Mouse (Mus musculus) forebrain, embryonic 11.5 days (tissue): ENCODE data around the gene Exoc2. TPM values are rescaled to one million over a fixed set of nuclear protein-coding genes. Genes with fewer than 3 reads are reported as not detected.

Source experiments
- ATAC-seq: fragments of 200-750 bp; cut with Nextera tagmentation; replicated peaks from 2 replicates; pipeline ENCODE4 v1.8.0; 2017; ENCODE audit warnings: moderate TSS enrichment; ENCODE audit not compliant: low FRiP score
- DNase-seq: peaks from one replicate; pipeline ENCODE4 v3.0.0-alpha.2; 2017; ENCODE audit warnings: low spot score
- H3K27ac ChIP-seq: fragments of 300-500 bp; sonication (generic); 2 replicates; pipeline ENCODE4 v1.5.1; 2014; ENCODE audit warnings: low read depth, low read length
- H3K27me3 ChIP-seq: fragments of 300-500 bp; sonication (generic); 2 replicates; pipeline ENCODE4 v1.6.1; 2014; ENCODE audit warnings: mild to moderate bottlenecking, low read length, mixed read lengths; ENCODE audit not compliant: control insufficient read depth, insufficient read depth
- H3K36me3 ChIP-seq: fragments of 300-500 bp; sonication (generic); 2 replicates; pipeline ENCODE4 v1.6.1; 2014; ENCODE audit warnings: mild to moderate bottlenecking, low read length, moderate library complexity, mixed read lengths; ENCODE audit not compliant: control insufficient read depth, insufficient read depth
- H3K4me1 ChIP-seq: fragments of 300-500 bp; sonication (generic); replicated peaks from 2 replicates; pipeline ENCODE4 v1.6.1; 2014; ENCODE audit warnings: low read length, mixed read lengths; ENCODE audit not compliant: control insufficient read depth, insufficient read depth
- H3K4me2 ChIP-seq: fragments of 300-500 bp; sonication (generic); 2 replicates; pipeline ENCODE4 v1.6.1; 2014; ENCODE audit warnings: low read depth, mild to moderate bottlenecking, low read length, moderate library complexity, mixed read lengths; ENCODE audit not compliant: severe bottlenecking
- H3K4me3 ChIP-seq: fragments of 300-500 bp; sonication (generic); 2 replicates; pipeline ENCODE4 v1.5.1; 2014; ENCODE audit warnings: low read depth, low read length
- H3K9ac ChIP-seq: fragments of 300-500 bp; sonication (generic); 2 replicates; pipeline ENCODE4 v1.6.1; 2014; ENCODE audit warnings: low read length
- H3K9me3 ChIP-seq: fragments of 300-500 bp; sonication (generic); 2 replicates; pipeline ENCODE4 v1.6.1; 2016; ENCODE audit warnings: low read length, mixed read lengths; ENCODE audit not compliant: control insufficient read depth
- WGBS: fragments of 180-500 bp; shearing (Covaris S2); extraction: QIAGEN DNeasy Blood & Tissue Kit; methylation state at CpG from one replicate; pipeline ENCODE4 v1.1.7; 2014; 5-methylcytosine and 5-hydroxymethylcytosine counted together
- polyA plus RNA-seq: library from polyadenylated mRNA; unstranded; fragments of >200 nt; fragmentation: Nextera tagmentation; extraction: Ambion mirVana; gene quantifications from 2 replicates; pipeline ENCODE4 v1.2.1, GENCODE M21; 2014

Gene Exoc2
- polyA plus RNA-seq, 1 experiment from 2014 or later = 37.9 TPM

DNA sequence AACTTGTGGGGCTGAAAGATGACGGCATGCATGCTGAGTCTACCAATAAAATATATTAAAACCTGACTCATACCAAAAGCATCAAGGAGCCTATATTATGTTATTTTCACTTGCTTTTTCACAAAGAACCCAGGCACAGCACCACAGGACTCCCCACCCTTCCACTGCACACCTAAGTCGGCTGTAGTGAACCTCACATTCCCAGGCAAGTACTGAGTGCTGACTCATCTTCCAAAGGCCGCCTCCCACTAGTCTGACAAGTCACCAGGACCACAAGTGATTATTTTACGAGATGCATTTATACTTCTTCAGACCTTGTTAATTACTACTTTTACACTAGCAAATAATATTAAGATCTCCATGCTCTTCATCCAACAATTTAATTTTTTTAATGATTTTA is 42.3 kb downstream of the Exoc2 start:
- Histone ChIP-seq H3K4me3 (no peak overlapping the region), H3K9me3 (no peaks in the 10 kb centered on the region), H3K4me2 (no peak overlapping the region), H3K36me3 (no peaks in the 10 kb centered on the region), H3K4me1 (no peaks in the 10 kb centered on the region), H3K9ac (no peak overlapping the region), H3K27ac (no peak overlapping the region), H3K27me3 (no peaks in the 10 kb centered on the region)
- DNase-seq (no peak), ATAC-seq (no peak)
- WGBS = 84% methylated on average over 4 of the region's 4 CpGs

DNA sequence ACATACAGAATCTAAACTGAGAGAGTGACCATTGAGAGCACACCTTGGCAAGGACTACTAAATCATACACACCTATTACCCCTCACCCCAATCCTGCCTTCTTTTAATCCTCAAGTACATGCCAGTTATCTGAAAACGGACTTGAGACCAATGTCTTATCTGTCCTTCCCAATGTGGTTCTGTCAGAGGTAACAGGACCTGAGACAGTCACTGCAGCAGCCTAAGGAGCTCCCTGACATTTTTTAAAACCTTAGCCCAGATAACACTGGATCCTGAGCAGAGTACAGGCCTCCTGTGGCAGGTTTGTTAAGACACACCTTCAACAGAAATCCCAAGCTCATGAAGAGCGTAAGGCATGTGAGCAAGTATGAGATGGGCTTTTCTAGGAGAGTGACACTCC is 44.8 kb downstream of the Exoc2 start:
- no peak overlapping the region for H3K9ac ChIP-seq
- no peaks in the 10 kb centered on the region for H3K4me1 ChIP-seq
- ATAC-seq (no peak), DNase-seq (no peak)
- H3K27me3 ChIP-seq = no peaks in the 10 kb centered on the region
- 77% methylated on average over 2 of the region's 2 CpGs for WGBS
- no peak overlapping the region for H3K4me3 ChIP-seq
- no peak overlapping the region for H3K27ac ChIP-seq
- no peaks in the 10 kb centered on the region for H3K36me3 ChIP-seq
- no peaks in the 10 kb centered on the region for H3K9me3 ChIP-seq
- H3K4me2 ChIP-seq = no peak overlapping the region

DNA sequence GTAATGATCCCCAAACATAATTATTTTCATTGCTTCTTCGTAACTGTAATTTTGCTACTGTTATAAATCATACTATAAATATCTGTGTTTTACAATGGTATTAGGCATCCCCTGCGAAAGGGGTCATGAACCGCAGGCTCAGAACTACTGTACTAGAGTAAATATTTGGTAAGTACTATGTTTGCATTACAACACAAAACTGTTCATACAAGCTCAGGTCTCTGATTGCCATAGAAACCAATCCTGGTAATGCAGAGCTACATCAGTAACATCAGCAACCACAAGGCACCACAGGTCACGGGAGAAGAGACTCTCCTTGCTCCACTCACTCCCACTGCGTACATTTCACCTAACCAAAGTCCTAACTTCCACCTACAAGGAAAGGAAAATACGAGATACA is 49.6 kb downstream of the Exoc2 start:
- Histone ChIP-seq H3K4me3 (no peak overlapping the region), H3K27me3 (no peaks in the 10 kb centered on the region), H3K27ac (no peak overlapping the region), H3K4me1 (no peaks in the 10 kb centered on the region), H3K9me3 (no peaks in the 10 kb centered on the region), H3K9ac (no peak overlapping the region), H3K36me3 (no peaks in the 10 kb centered on the region), H3K4me2 (no peak overlapping the region)
- DNase-seq (no peak), ATAC-seq (no peak)
- 93% methylated on average over 6 of the region's 6 CpGs for WGBS

- ATAC-seq (no peak), DNase-seq (no peak)
- Histone ChIP-seq H3K4me2 (no peak overlapping the region), H3K27ac (no peak overlapping the region), H3K36me3 (no peaks in the 10 kb centered on the region), H3K4me3 (no peak overlapping the region), H3K9ac (no peak overlapping the region), H3K4me1 (no peaks in the 10 kb centered on the region), H3K9me3 (no peaks in the 10 kb centered on the region), H3K27me3 (no peaks in the 10 kb centered on the region)
- 90% methylated on average over 4 of the region's 4 CpGs for WGBS
Observed at GRCm38 (mm10) chr13:30921914-30922313, 52.0 kb downstream of the Exoc2 start.

DNA sequence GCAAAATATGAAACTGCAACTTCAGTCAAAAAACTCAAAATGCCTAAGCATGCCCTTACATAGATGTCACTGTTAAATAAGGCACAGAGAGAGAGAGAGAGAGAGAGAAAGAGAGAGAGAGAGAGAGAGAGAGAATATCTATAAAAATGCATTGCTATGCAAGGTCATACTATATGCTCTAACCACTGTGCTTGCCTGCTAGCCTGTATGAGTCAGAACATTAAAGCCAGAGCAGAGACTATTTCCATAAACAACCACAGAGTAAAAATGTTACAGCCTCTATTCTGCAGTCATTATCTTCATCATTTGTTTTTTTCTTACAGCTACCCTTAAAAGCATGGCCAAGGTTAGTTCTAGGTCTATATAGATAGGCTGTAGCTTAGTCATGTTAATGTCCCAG is 60.1 kb downstream of the Exoc2 start:
- no peaks in the 10 kb centered on the region for H3K36me3 ChIP-seq
- H3K9me3 ChIP-seq = no peaks in the 10 kb centered on the region
- no peaks in the 10 kb centered on the region for H3K4me1 ChIP-seq
- no peak overlapping the region for H3K4me3 ChIP-seq
- ATAC-seq (no peak), DNase-seq (no peak)
- H3K27me3 ChIP-seq = no peaks in the 10 kb centered on the region
- H3K4me2 ChIP-seq = no peak overlapping the region
- no peak overlapping the region for H3K9ac ChIP-seq
- H3K27ac ChIP-seq = no peak overlapping the region

- no peak overlapping the region for H3K4me3 ChIP-seq
- 40% methylated on average over 4 of the region's 4 CpGs for WGBS
- H3K27ac ChIP-seq = no peak overlapping the region
- H3K4me2 ChIP-seq = no peak overlapping the region
- DNase-seq (no peak), ATAC-seq (no peak)
- no peak overlapping the region for H3K9ac ChIP-seq
- H3K27me3 ChIP-seq = no peaks in the 10 kb centered on the region
- H3K4me1 ChIP-seq = no peaks in the 10 kb centered on the region
- no peaks in the 10 kb centered on the region for H3K9me3 ChIP-seq
- H3K36me3 ChIP-seq = no peaks in the 10 kb centered on the region
Observed at GRCm38 (mm10) chr13:30913028-30913427, 60.9 kb downstream of the Exoc2 start.

GRCm38 (mm10) chr13:30911931-30912625 is 61.8 kb downstream of the Exoc2 start:
- DNase-seq = no peak
- Histone ChIP-seq H3K9ac (no peak overlapping the region), H3K36me3 (no peaks in the 10 kb centered on the region), H3K27ac (no peak overlapping the region), H3K9me3 (no peaks in the 10 kb centered on the region), H3K4me1 (no peaks in the 10 kb centered on the region), H3K4me2 (no peak overlapping the region), H3K4me3 (no peak overlapping the region), H3K27me3 (no peaks in the 10 kb centered on the region)
- no peak for ATAC-seq
- 82% methylated on average over 5 of the region's 5 CpGs for WGBS

GRCm38 (mm10) chr13:30910889-30911288 is 63.0 kb downstream of the Exoc2 start:
- DNase-seq (no peak), ATAC-seq (no peak)
- 81% methylated on average over 5 of the region's 5 CpGs for WGBS
- Histone ChIP-seq H3K4me1 (no peaks in the 10 kb centered on the region), H3K9ac (no peak overlapping the region), H3K9me3 (no peaks in the 10 kb centered on the region), H3K27ac (no peak overlapping the region), H3K27me3 (no peaks in the 10 kb centered on the region), H3K4me3 (no peak overlapping the region), H3K4me2 (no peak overlapping the region), H3K36me3 (no peaks in the 10 kb centered on the region)

GRCm38 (mm10) chr13:30902286-30902685 is 71.6 kb downstream of the Exoc2 start:
- H3K36me3 ChIP-seq = no peaks in the 10 kb centered on the region
- WGBS = 49% methylated on average over 2 of the region's 2 CpGs
- DNase-seq (no peak), ATAC-seq (no peak)
- no peaks in the 10 kb centered on the region for H3K27me3 ChIP-seq
- no peaks in the 10 kb centered on the region for H3K4me1 ChIP-seq
- no peaks in the 10 kb centered on the region for H3K9me3 ChIP-seq
- no peak overlapping the region for H3K9ac ChIP-seq
- no peak overlapping the region for H3K4me2 ChIP-seq
- no peak overlapping the region for H3K27ac ChIP-seq
- no peak overlapping the region for H3K4me3 ChIP-seq
